Mouse (Mus musculus): ENCODE data around the gene Pnrc2. TPM values are rescaled to one million over a fixed set of nuclear protein-coding genes. Genes with fewer than 3 reads are reported as not detected.
A peak's percentile ranks its signal among the peaks of the same experiment; 100 is the strongest.

Pnrc2 gene
- total RNA-seq, 2 experiments from 2014 or later = 251 to 273 TPM

GRCm38 (mm10) chr4:135895071-135895571 is 21.5 kb upstream of the Pnrc2 start, which contains the start of gene Cnr2:
Cnr2 (plus strand) TSS chr4:135895394.
- peak; percentile 33 for ATAC-seq (ENCODE audit: poor library complexity, severe bottlenecking)

GRCm38 (mm10) chr4:135892884-135893283 is 19.2 kb upstream of the Pnrc2 start:
- no peak for ATAC-seq (ENCODE audit: poor library complexity, severe bottlenecking)

DNA sequence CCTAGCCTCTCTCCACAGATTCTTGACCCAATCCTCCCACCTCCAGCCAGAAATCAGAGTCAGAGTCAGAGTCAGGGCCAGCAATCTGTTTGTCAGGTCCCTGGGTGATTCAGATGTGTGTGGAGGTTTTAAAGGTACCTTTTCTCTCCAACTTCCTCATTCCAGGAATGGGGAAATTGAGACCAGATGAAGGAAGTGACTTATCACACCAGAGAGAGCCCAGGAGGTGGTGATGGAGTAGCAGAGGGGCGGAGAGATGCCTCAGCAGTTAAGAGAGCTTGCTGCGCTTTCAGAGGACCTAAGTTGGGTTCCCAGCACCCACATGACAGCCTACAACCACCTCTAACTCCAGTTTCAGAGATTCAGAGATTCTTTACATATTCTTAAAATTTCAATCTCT is 17.9 kb upstream of the Pnrc2 start:
- ATAC-seq (ENCODE audit: poor library complexity, severe bottlenecking) = peak; percentile 69

DNA sequence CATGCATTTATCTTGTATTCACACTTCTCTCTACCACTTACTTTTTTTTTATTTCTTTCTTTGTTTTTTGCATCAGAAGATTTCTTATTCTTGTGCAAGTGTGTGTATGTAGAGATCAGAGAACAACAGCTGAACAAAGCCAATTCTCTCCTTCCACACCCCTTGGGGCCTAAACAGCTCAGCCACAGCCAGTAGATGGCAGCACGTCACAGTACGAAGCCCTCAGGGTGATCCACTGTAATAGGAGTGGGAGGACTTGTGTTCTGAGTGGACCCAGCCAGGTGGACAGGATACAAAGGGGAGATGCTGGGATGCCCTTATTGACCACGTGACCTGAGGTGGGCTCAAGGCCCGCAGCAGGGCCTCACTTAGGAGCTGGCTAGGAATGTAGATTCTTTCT is 16.2 kb upstream of the Pnrc2 start:
- peak; percentile 93 for ATAC-seq (ENCODE audit: poor library complexity, severe bottlenecking)

DNA sequence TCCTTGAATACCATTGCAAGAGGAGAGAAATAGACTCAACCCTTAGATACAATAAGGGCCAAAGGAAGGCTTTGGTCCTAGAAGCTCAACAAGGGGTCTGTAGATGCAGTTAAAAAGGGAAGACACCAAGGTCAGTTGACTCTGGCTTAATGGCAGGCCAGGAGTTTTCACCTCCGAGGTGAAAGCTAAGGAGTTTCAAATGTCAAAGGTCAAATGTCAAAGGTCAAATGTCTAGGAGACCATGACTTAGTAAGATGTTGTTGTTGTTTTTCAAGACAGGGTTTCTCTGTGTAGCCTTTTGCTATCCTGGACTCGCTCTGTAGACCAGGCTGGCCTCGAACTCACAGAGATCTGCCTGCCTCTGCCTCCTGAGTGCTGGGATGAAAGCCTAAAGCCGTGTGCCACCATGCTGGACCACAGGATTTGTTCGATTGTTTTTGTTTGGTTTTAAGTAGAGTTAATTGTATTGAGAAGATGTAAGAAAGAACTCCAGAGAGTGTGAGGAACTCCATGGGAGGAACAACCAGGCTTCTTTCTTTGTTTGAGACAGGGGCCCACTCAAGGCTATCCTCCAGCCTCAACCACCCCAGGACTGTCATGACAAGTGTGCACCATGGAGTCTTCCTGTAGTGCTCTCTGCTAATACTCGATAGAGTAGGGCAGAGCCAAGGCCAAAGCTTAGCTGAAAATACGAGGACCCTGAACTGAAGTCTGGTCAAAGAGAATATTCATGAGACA is 15.7 kb upstream of the Pnrc2 start:
- no peak for ATAC-seq (ENCODE audit: poor library complexity, severe bottlenecking)

DNA sequence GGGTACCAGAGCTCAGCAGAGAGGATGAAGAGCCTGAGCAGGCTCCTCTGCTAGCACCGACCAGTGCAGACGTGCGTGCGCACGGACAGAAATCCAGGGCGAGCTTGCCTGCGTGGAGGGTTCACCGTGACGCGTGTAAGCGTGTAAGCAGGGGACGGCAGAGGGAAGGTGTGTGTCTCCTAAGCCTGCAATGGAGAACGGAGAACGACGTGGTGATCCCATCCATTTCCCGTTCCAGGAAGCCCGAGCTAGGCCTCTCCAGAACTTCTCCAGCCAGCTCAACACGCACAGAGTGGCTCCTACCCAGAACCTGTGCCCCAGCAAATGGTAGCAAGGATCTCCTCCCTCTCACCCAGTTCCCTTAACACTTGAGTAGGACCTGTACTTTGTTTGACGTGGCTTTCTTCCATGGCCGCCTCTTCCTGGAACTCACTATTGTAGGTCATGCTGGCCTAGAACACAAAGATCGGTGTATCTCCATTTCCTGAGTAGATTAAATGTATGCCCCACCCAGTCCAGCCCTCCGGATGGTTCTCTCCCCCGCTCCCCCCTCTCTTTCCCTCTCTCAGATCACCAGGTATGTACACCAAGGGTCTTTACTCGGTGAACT is 14.9 kb upstream of the Pnrc2 start:
- no peak for ATAC-seq (ENCODE audit: poor library complexity, severe bottlenecking)

DNA sequence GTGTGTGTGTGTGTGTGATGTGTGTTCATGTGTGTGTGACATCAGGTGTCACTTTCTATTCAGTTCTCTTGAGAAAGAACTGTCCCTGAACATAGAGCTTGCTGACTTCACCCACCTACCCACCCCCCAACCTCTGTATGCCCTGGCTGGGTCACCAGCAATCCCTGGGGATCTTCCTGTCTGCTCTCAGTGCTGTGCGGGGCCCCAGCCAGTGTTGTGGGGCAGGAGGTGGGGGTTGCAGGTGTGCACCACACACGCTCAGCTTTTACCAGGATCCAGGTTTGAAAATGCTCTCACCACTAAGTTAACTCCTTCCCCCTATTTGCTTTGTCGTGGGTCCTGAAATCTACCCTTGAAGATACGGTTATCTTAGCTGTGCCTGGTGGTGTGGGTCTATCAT is 12.5 kb upstream of the Pnrc2 start:
- no peak for ATAC-seq (ENCODE audit: poor library complexity, severe bottlenecking)

DNA sequence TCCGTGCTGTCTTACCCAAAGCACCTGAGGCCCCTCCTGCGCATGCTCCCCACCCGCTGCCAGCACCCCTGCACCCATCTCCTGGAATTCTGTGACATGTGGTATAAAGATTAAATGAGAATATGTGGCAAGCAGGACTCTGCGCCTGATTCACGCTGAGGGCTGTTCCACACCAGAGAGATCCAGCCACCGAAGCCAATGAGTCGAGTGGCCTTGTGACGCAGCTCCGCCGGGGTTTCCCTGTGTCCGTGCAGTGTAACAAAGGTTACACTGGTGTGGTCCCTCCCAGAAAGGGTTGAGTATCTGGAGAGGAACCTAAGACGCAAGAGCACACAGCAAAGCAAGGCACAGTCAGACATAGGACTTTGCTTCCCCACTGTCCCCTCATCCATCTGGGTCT is 12.0 kb upstream of the Pnrc2 start:
- no peak for ATAC-seq (ENCODE audit: poor library complexity, severe bottlenecking)

GRCm38 (mm10) chr4:135884531-135884930 is 10.9 kb upstream of the Pnrc2 start:
- ATAC-seq (ENCODE audit: poor library complexity, severe bottlenecking) = no peak

GRCm38 (mm10) chr4:135883881-135884516 is 10.3 kb upstream of the Pnrc2 start:
- no peak for ATAC-seq (ENCODE audit: poor library complexity, severe bottlenecking)

DNA sequence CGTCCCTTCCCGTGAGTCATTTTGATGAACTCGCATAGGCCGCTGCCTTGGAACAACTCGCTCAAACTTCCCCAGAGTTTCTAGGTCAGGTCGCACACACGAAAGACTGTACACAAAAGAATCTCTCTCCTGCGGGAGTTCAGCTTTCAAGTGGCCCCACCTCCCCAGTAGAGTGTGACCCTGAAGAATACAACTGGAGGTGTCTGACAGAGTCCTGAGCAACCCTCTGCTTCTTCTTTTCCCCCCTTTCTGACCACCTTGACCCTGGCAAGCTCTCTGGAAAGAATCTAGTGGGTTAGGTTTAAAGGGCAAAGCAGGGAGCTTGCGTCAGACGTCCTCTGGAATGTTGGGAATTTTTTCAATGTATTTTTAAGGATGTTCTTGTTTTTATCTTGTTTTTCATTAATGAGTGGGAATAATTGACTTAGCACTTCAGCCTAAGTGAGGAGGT is 9.8 kb upstream of the Pnrc2 start:
- ATAC-seq (ENCODE audit: poor library complexity, severe bottlenecking) = no peak

- ATAC-seq (ENCODE audit: poor library complexity, severe bottlenecking) = no peak
These were observed 8.4 kb upstream of the Pnrc2 start for GRCm38 (mm10) chr4:135882023-135882422.

DNA sequence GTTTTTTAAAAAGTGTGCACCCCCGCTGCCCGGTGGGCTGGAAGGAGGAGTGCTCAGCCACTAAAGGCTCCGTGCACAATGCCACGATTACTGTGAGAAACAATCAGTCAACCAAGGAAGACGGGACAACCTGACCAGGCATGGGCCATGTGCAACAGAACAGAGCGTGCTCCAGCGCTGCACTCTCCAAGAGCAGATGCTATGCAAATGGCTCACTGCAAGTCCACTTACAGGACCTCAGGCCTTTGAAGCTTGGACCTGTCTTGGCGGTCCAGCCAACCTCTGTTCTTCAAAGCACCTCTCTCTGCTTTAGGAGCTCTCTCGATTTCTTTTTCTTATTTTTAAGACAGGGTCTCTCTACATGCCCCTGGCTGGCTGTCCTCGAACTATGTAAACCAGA is 6.9 kb upstream of the Pnrc2 start:
- ATAC-seq (ENCODE audit: poor library complexity, severe bottlenecking) = no peak

GRCm38 (mm10) chr4:135880018-135880417 is 6.4 kb upstream of the Pnrc2 start:
- no peak for ATAC-seq (ENCODE audit: poor library complexity, severe bottlenecking)

- no peak for ATAC-seq (ENCODE audit: poor library complexity, severe bottlenecking)
These were observed 5.4 kb upstream of the Pnrc2 start for GRCm38 (mm10) chr4:135879021-135879420.

DNA sequence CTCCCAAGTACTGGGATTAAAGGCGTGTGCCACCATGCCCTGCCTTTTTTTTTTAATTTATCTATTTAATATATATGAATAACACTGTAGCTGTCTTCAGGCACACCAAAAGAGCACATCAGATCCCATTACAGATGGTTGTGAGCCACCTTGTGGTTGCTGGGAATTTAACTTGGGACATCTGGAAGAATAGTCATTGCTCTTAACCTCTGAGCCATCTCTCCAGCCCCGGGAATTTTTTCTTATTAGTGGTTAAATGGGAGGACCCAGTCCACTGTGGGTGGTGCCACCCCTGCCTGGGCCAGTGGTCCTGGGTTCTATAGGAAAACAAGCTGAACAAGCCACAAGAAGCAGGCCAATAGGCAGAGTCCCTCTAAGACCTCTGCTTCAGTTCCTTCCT is 4.1 kb upstream of the Pnrc2 start:
- ATAC-seq (ENCODE audit: poor library complexity, severe bottlenecking) = no peak

GRCm38 (mm10) chr4:135876583-135877020 is 3.0 kb upstream of the Pnrc2 start:
- ATAC-seq (ENCODE audit: poor library complexity, severe bottlenecking) = peak; percentile 66

DNA sequence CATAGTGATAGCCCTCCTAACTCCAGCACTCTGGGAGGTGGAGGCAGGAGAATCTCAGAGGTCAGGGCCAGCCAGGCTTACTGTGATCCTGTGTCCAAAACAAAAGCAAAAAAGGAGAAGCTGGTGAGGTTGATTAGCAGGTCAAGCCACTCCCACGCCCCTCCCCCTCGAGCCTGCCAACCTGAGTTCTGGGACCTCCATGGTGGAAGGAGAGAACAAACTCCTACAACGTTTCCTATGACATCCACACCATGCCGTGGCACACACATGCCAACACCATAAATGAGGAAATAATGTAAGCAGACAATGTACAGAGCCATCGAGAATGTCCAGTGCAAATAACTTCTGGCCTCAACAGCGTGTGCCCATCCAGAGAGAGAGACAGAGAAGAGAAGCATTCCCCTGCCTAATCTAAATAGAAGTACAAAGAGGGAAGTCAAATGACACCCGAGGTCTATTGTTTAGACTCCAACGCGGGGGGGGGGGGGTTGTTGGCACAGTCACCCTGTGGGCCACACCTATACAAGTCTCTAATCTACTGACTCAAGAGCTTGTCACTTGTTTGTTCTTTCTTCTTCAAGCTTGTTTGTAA is 2.4 kb upstream of the Pnrc2 start:
- peak; percentile 33 for ATAC-seq (ENCODE audit: poor library complexity, severe bottlenecking)

GRCm38 (mm10) chr4:135875546-135875945 is 1.9 kb upstream of the Pnrc2 start:
- no peak for ATAC-seq (ENCODE audit: poor library complexity, severe bottlenecking)

- no peak for ATAC-seq (ENCODE audit: poor library complexity, severe bottlenecking)
These were observed 1.2 kb upstream of the Pnrc2 start for GRCm38 (mm10) chr4:135874564-135875535.
